Mouse (Mus musculus): Measurements from ENCODE around the gene Bicc1. TPM values are rescaled to one million over a fixed set of nuclear protein-coding genes. Genes with fewer than 3 reads are reported as not detected.

Gene Bicc1
- polyA plus RNA-seq, 1 experiment from 2014 or later = 6.5 TPM

DNA sequence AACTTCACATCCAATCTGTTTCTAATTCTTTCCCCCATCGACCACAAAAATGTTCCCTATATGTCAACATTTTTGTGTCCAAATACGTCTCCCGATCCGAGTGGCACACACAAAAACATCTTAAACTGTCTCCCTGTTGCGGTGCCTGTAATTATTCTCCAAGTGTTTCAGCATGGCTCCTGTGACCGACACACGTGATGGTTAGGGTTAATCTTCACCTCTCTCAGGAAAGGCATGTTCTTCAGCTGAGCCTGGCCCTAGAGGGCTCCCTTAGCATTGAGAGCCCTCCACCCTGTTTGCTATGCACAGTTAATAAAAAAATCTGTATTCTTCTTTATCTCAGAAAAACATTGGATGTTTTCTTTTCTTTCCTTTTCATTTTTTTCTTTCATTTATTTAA lies 41.7 kb downstream of the Bicc1 start:
- Histone ChIP-seq H3K9me3 (no peaks in the 10 kb centered on the region), H3K27ac (replicated peaks) (no peak overlapping the region), H3K4me1 (replicated peaks) (no peaks in the 10 kb centered on the region), H3K36me3 (no peaks in the 10 kb centered on the region), H3K27me3 (no peaks in the 10 kb centered on the region), H3K4me3 (no peak overlapping the region), H3K4me2 (no peak overlapping the region), H3K9ac (no peak overlapping the region)
- WGBS = 91% methylated on average over 7 of the region's 7 CpGs
- no peak for ATAC-seq (ENCODE audit: low FRiP score, low read depth)

GRCm38 (mm10) chr10:71114260-71114920 lies 45.1 kb downstream of the Bicc1 start:
- H3K36me3 ChIP-seq = no peaks in the 10 kb centered on the region
- no peak overlapping the region for H3K4me2 ChIP-seq
- 86% methylated on average over 10 of the region's 10 CpGs for WGBS
- no peaks in the 10 kb centered on the region for H3K27me3 ChIP-seq
- no peaks in the 10 kb centered on the region for H3K9me3 ChIP-seq
- no peaks in the 10 kb centered on the region for H3K4me1 ChIP-seq (replicated peaks)
- H3K4me3 ChIP-seq = no peak overlapping the region
- no peak for ATAC-seq (ENCODE audit: low FRiP score, low read depth)
- no peak overlapping the region for H3K9ac ChIP-seq
- H3K27ac ChIP-seq (replicated peaks) = no peak overlapping the region

- no peak for ATAC-seq (ENCODE audit: low FRiP score, low read depth)
- Histone ChIP-seq H3K27me3 (no peaks in the 10 kb centered on the region), H3K4me2 (no peak overlapping the region), H3K4me1 (replicated peaks) (no peaks in the 10 kb centered on the region), H3K36me3 (no peaks in the 10 kb centered on the region), H3K9ac (no peak overlapping the region), H3K9me3 (no peaks in the 10 kb centered on the region), H3K27ac (replicated peaks) (no peak overlapping the region), H3K4me3 (no peak overlapping the region)
- 94% methylated on average over 9 of the region's 9 CpGs for WGBS
These were observed 52.9 kb downstream of the Bicc1 start for GRCm38 (mm10) chr10:71106491-71107205.

GRCm38 (mm10) chr10:71104791-71105190 lies 54.7 kb downstream of the Bicc1 start:
- no peaks in the 10 kb centered on the region for H3K36me3 ChIP-seq

DNA sequence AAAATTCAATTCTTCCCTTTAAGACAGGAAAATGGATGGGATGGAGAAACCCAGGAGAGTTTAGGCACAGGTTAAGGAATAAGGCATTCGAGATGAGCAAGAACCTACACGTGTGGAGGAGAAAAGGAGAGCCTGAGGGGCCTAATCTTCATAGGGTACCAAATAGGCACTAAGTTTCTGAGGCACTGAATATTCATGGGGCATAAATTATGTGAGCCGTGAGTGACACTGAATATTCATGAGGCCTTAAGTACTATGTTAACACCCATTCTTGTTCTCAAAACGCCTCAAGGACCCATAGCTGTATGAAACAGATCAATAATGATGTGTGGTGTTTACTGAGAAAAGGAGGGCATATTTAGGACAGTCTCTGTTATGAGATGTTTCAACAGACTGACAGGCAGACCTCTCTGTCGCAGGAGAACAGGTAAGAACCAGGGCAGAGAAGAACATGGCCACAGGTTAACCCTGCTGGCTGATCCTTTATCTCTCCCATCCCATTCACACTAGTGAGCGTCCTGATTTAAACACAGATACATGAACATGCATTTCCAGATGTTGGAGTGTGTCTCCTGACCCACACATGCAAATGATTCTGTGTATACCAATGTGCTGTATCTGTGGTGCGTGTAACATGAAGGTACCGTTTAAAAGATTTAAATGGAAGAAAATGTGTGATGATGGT lies 58.5 kb downstream of the Bicc1 start:
- WGBS = 46% methylated on average over 8 of the region's 8 CpGs
- ATAC-seq (ENCODE audit: low FRiP score, low read depth) = no peak; the same call in 1 of the 2 replicates
- H3K4me2 ChIP-seq = no peak overlapping the region
- no peaks in the 10 kb centered on the region for H3K9me3 ChIP-seq
- H3K9ac ChIP-seq = no peak overlapping the region
- no peaks in the 10 kb centered on the region for H3K36me3 ChIP-seq
- H3K27me3 ChIP-seq = no peaks in the 10 kb centered on the region
- H3K4me1 ChIP-seq (replicated peaks) = no peaks in the 10 kb centered on the region
- no peak overlapping the region for H3K4me3 ChIP-seq
- no peak overlapping the region; the same call in 1 of the 2 replicates for H3K27ac ChIP-seq (replicated peaks)

More at GRCm38 (mm10) chr10:71104791-71105190, 54.7 kb downstream of the Bicc1 start:
- Histone ChIP-seq H3K9me3 (no peaks in the 10 kb centered on the region), H3K4me1 (replicated peaks) (no peaks in the 10 kb centered on the region), H3K27ac (replicated peaks) (no peak overlapping the region), H3K4me2 (no peak overlapping the region), H3K27me3 (no peaks in the 10 kb centered on the region), H3K9ac (no peak overlapping the region), H3K4me3 (no peak overlapping the region)
- no peak for ATAC-seq (ENCODE audit: low FRiP score, low read depth)
- 80% methylated on average over 6 of the region's 6 CpGs for whole genome bisulfite sequencing

DNA sequence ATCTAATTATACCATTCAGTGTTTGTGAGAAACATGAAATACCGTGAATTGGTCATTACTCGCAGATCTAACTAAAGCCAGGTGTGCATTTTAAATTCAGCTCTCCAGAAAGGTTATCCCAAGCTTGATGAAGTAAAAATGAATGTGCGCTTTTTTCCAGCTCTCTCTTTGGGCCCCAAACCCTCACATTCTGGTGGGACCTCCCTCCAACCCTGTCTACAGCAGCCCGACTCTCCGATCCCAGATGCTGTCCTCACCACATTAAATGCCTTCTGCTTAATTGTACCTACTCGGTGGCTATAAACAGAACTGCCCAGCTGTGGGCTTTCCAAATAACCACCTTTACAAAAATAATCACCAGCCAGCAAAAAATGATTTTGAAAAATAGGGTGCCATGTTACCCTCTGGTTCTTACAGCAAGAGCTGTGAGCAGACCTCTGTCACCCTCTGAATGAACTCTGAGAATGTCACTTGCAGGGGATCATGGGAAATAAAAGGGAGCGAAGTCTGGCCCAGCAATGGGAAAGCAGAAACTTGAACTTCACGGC lies 64.7 kb downstream of the Bicc1 start:
- WGBS = 93% methylated on average over 8 of the region's 8 CpGs
- no peak overlapping the region for H3K4me3 ChIP-seq
- H3K9ac ChIP-seq = no peak overlapping the region
- no peak overlapping the region for H3K4me2 ChIP-seq
- H3K4me1 ChIP-seq (replicated peaks) = no peaks in the 10 kb centered on the region
- no peaks in the 10 kb centered on the region for H3K9me3 ChIP-seq
- H3K27me3 ChIP-seq = no peaks in the 10 kb centered on the region
- no peaks in the 10 kb centered on the region for H3K36me3 ChIP-seq
- no peak for ATAC-seq (ENCODE audit: low FRiP score, low read depth)
- no peak overlapping the region for H3K27ac ChIP-seq (replicated peaks)

DNA sequence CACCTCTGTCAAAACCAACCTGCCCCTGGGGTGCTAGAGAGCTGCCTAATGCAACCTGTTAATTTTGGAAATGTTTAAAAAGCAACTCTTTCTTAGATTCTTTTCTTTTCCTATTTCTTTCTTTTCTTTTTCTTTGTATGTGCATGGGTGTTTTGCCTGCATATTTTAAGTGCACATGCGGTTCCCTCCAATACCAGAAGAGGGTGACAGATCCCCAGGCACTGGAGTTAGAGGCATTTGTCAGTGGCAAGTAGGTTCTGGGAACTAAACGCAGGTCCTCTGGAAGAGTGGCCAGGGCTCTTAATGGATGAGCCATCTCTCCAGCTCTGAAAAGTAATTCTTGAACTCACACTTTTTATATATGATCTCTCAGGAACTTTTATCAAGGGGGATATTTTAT lies 66.2 kb downstream of the Bicc1 start:
- Histone ChIP-seq H3K27me3 (no peaks in the 10 kb centered on the region), H3K4me2 (no peak overlapping the region), H3K36me3 (no peaks in the 10 kb centered on the region), H3K27ac (replicated peaks) (no peak overlapping the region), H3K9ac (no peak overlapping the region), H3K4me3 (no peak overlapping the region), H3K4me1 (replicated peaks) (no peaks in the 10 kb centered on the region), H3K9me3 (no peaks in the 10 kb centered on the region)
- no peak for ATAC-seq (ENCODE audit: low FRiP score, low read depth)
- 90% methylated on average over 2 of the region's 2 CpGs for WGBS

- H3K27ac ChIP-seq (replicated peaks) = no peak overlapping the region
- H3K4me1 ChIP-seq (replicated peaks) = no peaks in the 10 kb centered on the region
- no peak overlapping the region for H3K4me2 ChIP-seq
- no peak for ATAC-seq (ENCODE audit: low FRiP score, low read depth)
- no peaks in the 10 kb centered on the region for H3K36me3 ChIP-seq
- H3K9me3 ChIP-seq = no peaks in the 10 kb centered on the region
- no peaks in the 10 kb centered on the region for H3K27me3 ChIP-seq
- 86% methylated on average over 4 of the region's 4 CpGs for WGBS
- H3K4me3 ChIP-seq = no peak overlapping the region
- no peak overlapping the region for H3K9ac ChIP-seq
These were observed 72.2 kb downstream of the Bicc1 start for GRCm38 (mm10) chr10:71087359-71087716.

DNA sequence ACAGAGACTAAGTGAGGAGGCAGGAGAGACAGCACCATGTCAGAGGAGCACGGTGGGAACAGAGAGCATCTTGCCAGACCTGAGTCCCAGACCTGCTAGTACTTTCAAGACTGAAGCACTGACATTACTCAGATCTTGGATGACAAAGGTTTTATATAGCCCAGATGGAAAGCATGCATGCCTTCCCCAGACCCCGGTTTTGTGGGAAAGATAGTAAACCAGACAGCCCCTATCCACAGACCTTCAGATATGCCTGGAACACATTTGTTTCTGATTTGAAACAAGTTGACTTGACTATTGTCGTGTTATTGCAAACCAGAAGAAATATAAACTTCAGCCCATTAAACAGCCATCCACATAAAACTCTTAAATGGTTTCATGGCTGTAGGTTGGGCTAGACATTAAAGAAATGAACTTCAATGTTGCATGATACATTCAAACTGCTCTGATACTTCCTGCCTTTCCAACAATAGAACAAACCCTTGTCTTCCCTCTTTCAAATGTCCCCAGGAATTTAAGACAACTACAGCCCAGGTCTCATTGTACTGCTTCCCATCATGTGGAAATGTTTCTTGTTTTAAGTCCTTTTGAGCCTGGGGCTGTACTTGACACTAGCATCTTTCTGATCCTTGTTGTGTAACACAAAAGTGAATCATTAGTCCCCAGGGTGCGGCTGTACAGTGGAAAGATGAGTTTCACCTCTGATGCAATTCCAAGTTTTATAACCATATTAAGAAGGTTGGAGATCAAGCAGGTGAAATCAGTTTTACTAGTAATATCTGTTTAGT lies 72.7 kb downstream of the Bicc1 start:
- Histone ChIP-seq H3K4me3 (no peak overlapping the region), H3K4me2 (no peak overlapping the region), H3K9ac (no peak overlapping the region), H3K9me3 (no peaks in the 10 kb centered on the region), H3K27me3 (no peaks in the 10 kb centered on the region), H3K27ac (replicated peaks) (no peak overlapping the region), H3K4me1 (replicated peaks) (no peaks in the 10 kb centered on the region), H3K36me3 (no peaks in the 10 kb centered on the region)
- ATAC-seq (ENCODE audit: low FRiP score, low read depth) = no peak
- 84% methylated on average over 4 of the region's 4 CpGs for WGBS

DNA sequence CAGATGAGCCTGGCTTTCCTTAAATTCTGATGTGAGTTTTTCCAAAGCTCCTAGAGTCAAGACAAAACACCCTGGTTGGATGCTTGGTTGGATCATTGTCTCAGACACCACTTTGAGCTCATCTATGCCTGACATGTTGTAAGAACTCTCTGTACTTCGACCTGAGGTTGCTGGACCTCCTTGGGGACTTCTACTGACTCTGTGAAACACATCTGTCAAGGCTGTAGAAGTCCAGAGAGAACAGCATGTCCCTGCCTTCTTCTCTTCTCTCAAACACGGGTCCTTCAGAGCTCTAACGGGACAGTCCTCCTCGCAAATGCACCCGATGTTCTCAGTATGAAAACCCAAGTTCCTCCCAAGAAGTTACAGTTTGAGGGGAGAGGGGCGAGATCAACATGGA lies 76.5 kb downstream of the Bicc1 start:
- no peak overlapping the region for H3K9ac ChIP-seq
- WGBS = 83% methylated on average over 6 of the region's 6 CpGs
- H3K9me3 ChIP-seq = no peaks in the 10 kb centered on the region
- no peak overlapping the region for H3K27ac ChIP-seq (replicated peaks)
- no peak overlapping the region for H3K4me2 ChIP-seq
- no peaks in the 10 kb centered on the region for H3K4me1 ChIP-seq (replicated peaks)
- H3K36me3 ChIP-seq = no peaks in the 10 kb centered on the region
- H3K4me3 ChIP-seq = no peak overlapping the region
- ATAC-seq (ENCODE audit: low FRiP score, low read depth) = no peak
- no peaks in the 10 kb centered on the region for H3K27me3 ChIP-seq

- Histone ChIP-seq H3K36me3 (no peaks in the 10 kb centered on the region), H3K4me1 (replicated peaks) (no peaks in the 10 kb centered on the region), H3K4me2 (no peak overlapping the region), H3K27me3 (no peaks in the 10 kb centered on the region), H3K27ac (replicated peaks) (no peak overlapping the region), H3K4me3 (no peak overlapping the region), H3K9ac (no peak overlapping the region), H3K9me3 (no peaks in the 10 kb centered on the region)
- no peak for ATAC-seq (ENCODE audit: low FRiP score, low read depth)
- WGBS = 90% methylated on average over 5 of the region's 5 CpGs
These were observed 80.6 kb downstream of the Bicc1 start for GRCm38 (mm10) chr10:71078856-71079255.

All from hindbrain, embryonic 15.5 days (tissue).